Comparison of ENCODE assay signal across 10 mouse cellular contexts in the genomic region with DNA sequence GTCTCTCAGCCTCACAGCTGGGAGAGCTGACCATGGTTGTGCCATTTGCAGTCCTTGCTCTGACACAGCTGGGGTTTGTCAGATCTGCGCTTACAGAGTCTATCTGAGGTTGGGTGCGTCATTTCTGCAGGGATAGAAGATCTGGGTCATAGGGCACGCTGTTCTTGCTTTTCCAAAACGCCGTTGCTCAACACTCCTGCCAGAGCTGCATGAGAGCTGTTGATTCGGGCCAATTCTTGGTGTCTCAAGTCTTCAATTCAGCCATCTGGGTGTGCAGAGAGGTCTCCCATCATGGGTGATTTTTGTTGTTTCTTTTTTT. TPM values are rescaled to one million over a fixed set of nuclear protein-coding genes. Genes with fewer than 3 reads are reported as not detected.
A peak's percentile ranks its signal among the peaks of the same experiment; 100 is the strongest.
DNase-seq lines count a peak whose midpoint lies in the region; ATAC-seq and TF ChIP-seq lines count a peak whose summit lies in the region.
"Had no signal": no experiment of that assay in that cellular context is flagged by ENCODE, and none has a peak within 500 bp of the region (broad histone marks: within the 10 kb centered on the region; RNA-seq: fewer than 3 reads in every experiment).

No protein-coding gene starts in this region.

- no peaks in the 10 kb centered on the region for H3K9me3 ChIP-seq in kidney, embryonic 16.5 days (ENCODE audit: low read length)
- no peaks in the 10 kb centered on the region for H3K9me3 ChIP-seq in lung, postnatal 0 days (ENCODE audit: low read length)
- no peaks in the 10 kb centered on the region for H3K9me3 ChIP-seq in hindbrain, embryonic 10.5 days

- H3K9ac ChIP-seq in kidney, embryonic 16.5 days (replicated peaks; ENCODE audit: low read length) = no peak overlapping the region
- no peak overlapping the region for H3K9ac ChIP-seq in lung, postnatal 0 days (replicated peaks; ENCODE audit: low read depth)

- H3K4me3 ChIP-seq in kidney, embryonic 16.5 days (ENCODE audit: low read length) = no peak overlapping the region
- H3K4me3 ChIP-seq in lung, postnatal 0 days (ENCODE audit: low read depth, low read length) = no peak overlapping the region
- H3K4me3 ChIP-seq in hindbrain, embryonic 10.5 days = no peak overlapping the region
- H3K4me3 ChIP-seq: myocyte had no signal

- DNase-seq in kidney, adult 18-20 months = peak; percentile 30
- DNase-seq in adrenal gland, postnatal 14 days = peak; percentile 62
- DNase-seq in heart, postnatal 36 days = peak; percentile 36 to 50
- peak; percentile 95 for DNase-seq in lung, postnatal 0 days (ENCODE audit: low spot score)
- DNase-seq in left cerebral cortex, postnatal 25 days (ENCODE audit: low spot score in 2 of 2) = no peak
- DNase-seq in hindbrain, embryonic 10.5 days (ENCODE audit: low spot score) = no peak
- DNase-seq in cerebellum, postnatal 14 days = no peak

- no peak overlapping the region for H3K27ac ChIP-seq in kidney, embryonic 16.5 days (ENCODE audit: low read length)
- H3K27ac ChIP-seq in lung, postnatal 0 days (ENCODE audit: low read length) = no peak overlapping the region; the same call in 1 of the 2 replicates
- no peak overlapping the region for H3K27ac ChIP-seq in hindbrain, embryonic 10.5 days

- no peaks in the 10 kb centered on the region for H3K27me3 ChIP-seq in kidney, embryonic 16.5 days (ENCODE audit: insufficient read depth, low read length)
- no peaks in the 10 kb centered on the region for H3K27me3 ChIP-seq in lung, postnatal 0 days (replicated peaks; ENCODE audit: insufficient read depth, low read length)
- no peaks in the 10 kb centered on the region for H3K27me3 ChIP-seq in hindbrain, embryonic 10.5 days (ENCODE audit: insufficient read depth, poor library complexity, severe bottlenecking)

- H3K4me1 ChIP-seq in kidney, embryonic 16.5 days (ENCODE audit: insufficient read depth, low read length) = no peaks in the 10 kb centered on the region
- no peaks in the 10 kb centered on the region for H3K4me1 ChIP-seq in lung, postnatal 0 days (ENCODE audit: insufficient read depth, low read depth, low read length)
- no peaks in the 10 kb centered on the region for H3K4me1 ChIP-seq in hindbrain, embryonic 10.5 days (replicated peaks)

- intact Hi-C loops in heart, postnatal 36 days (cut with DNase I) = loop anchor here (1.0 kb wide), 2 partner anchors 45 to 94 kb away; no protein-coding TSS in a partner anchor
- intact Hi-C loops in left cerebral cortex, postnatal 25 days (cut with DNase I) = loop anchor here (1.0 to 5.0 kb wide), 2 partner anchors 45 to 94 kb away; no protein-coding TSS in a partner anchor

- 57% methylated on average over 6 of the region's 6 CpGs for WGBS in kidney, embryonic 16.5 days
- WGBS in lung, postnatal 0 days = 48% methylated on average over 6 of the region's 6 CpGs
- WGBS in hindbrain, embryonic 10.5 days = 77% methylated on average over 6 of the region's 6 CpGs

- no peaks in the 10 kb centered on the region for H3K36me3 ChIP-seq in kidney, embryonic 16.5 days (ENCODE audit: insufficient read depth, low read length)
- H3K36me3 ChIP-seq in lung, postnatal 0 days (ENCODE audit: insufficient read depth, low read length) = no peaks in the 10 kb centered on the region
- H3K36me3 ChIP-seq in hindbrain, embryonic 10.5 days = no peaks in the 10 kb centered on the region

- no peak for TF ChIP-seq CTCF in lung, postnatal 0 days (IDR thresholded peaks at IDR 0.05)

- no peak for ATAC-seq in kidney, embryonic 16.5 days (ENCODE audit: low FRiP score, low TSS enrichment)
- peak; percentile 93 for ATAC-seq in lung, postnatal 0 days

- no peak overlapping the region for H3K4me2 ChIP-seq in kidney, embryonic 16.5 days (replicated peaks; ENCODE audit: low read depth, low read length)
- H3K4me2 ChIP-seq in lung, postnatal 0 days (replicated peaks; ENCODE audit: low read depth, low read length) = no peak overlapping the region

- TF ChIP-seq EP300 in lung, postnatal 0 days (IDR thresholded peaks at IDR 0.05) = peak; percentile 61

RNA-seq across cellular contexts. Expression of a gene that starts 32.3 kb away (rescaled TPM):
- polyA plus RNA-seq in kidney, embryonic 16.5 days (2015; fragmentation: Nextera tagmentation; extraction: Ambion mirVana) = not detected in 2 replicates
- total RNA-seq in adrenal gland, postnatal 14 days (2021) = 0.11 TPM in 1 of 2 replicates, not detected in the other
- not detected for total RNA-seq in heart, postnatal 36 days (2021)
- polyA plus RNA-seq in lung, postnatal 0 days (2015; fragmentation: Nextera tagmentation; extraction: Ambion mirVana) = 0.06 and 0.07 TPM in 2 replicates
- total RNA-seq in left cerebral cortex, postnatal 25 days (2021) = 1 to 10 TPM; 1.3 to 1.7 TPM
- 0.05 and 0.08 TPM in 2 replicates for polyA plus RNA-seq in hindbrain, embryonic 10.5 days (2016; fragmentation: Nextera tagmentation; extraction: Ambion mirVana)
- total RNA-seq: CH12.LX had no signal
- polyA plus RNA-seq: myocyte had no signal

RNA-seq across cellular contexts. Expression of a gene that starts 56.9 kb away (rescaled TPM):
- polyA plus RNA-seq in kidney, embryonic 16.5 days (2015; fragmentation: Nextera tagmentation; extraction: Ambion mirVana) = 0.06 TPM in 1 of 2 replicates, not detected in the other
- 0.30 TPM in 1 of 2 replicates, not detected in the other for total RNA-seq in adrenal gland, postnatal 14 days (2021)
- not detected for total RNA-seq in heart, postnatal 36 days (2021)
- 21.5 and 29.4 TPM in 2 replicates for polyA plus RNA-seq in lung, postnatal 0 days (2015; fragmentation: Nextera tagmentation; extraction: Ambion mirVana)
- 100 to 1,000 TPM; 101 to 103 TPM for total RNA-seq in left cerebral cortex, postnatal 25 days (2021)
- polyA plus RNA-seq in hindbrain, embryonic 10.5 days (2016; fragmentation: Nextera tagmentation; extraction: Ambion mirVana) = 4.7 and 5.5 TPM in 2 replicates
- total RNA-seq: CH12.LX had no signal
- polyA plus RNA-seq: myocyte had no signal

RNA-seq across cellular contexts. Expression of a gene that starts 60.0 kb away (rescaled TPM):
- 59.6 and 77.7 TPM in 2 replicates for polyA plus RNA-seq in kidney, embryonic 16.5 days (2015; fragmentation: Nextera tagmentation; extraction: Ambion mirVana)
- 70.9 and 76.5 TPM in 2 replicates for total RNA-seq in adrenal gland, postnatal 14 days (2021)
- total RNA-seq in heart, postnatal 36 days (2021) = 100 to 1,000 TPM; 120 to 134 TPM
- polyA plus RNA-seq in lung, postnatal 0 days (2015; fragmentation: Nextera tagmentation; extraction: Ambion mirVana) = 66.0 and 69.6 TPM in 2 replicates
- total RNA-seq in left cerebral cortex, postnatal 25 days (2021) = 10 to 100 TPM; 35.7 to 35.9 TPM
- polyA plus RNA-seq in hindbrain, embryonic 10.5 days (2016; fragmentation: Nextera tagmentation; extraction: Ambion mirVana) = 41.3 and 48.3 TPM in 2 replicates

Comparison
In these comparisons a context has a peak if more than half of its experiments do, and no peak if none do; other contexts are left out.
1. DNase-seq: peak in kidney, adult 18-20 months (single experiment), adrenal gland, postnatal 14 days (single experiment), heart, postnatal 36 days (2 of 2) and lung, postnatal 0 days (single experiment); none in left cerebral cortex, postnatal 25 days (0 of 2), hindbrain, embryonic 10.5 days (single experiment) and cerebellum, postnatal 14 days (0 of 2).
2. RNA of a gene that starts 56.9 kb away (total RNA-seq): 101 to 103 TPM in left cerebral cortex, postnatal 25 days; 0.30 TPM in adrenal gland, postnatal 14 days and not detected in heart, postnatal 36 days; every median in the first group is over 10 times any median in the second.